Mouse (Mus musculus) forebrain, embryonic 16.5 days (tissue): ENCODE measurements around the gene Dhtkd1. TPM values are rescaled to one million over a fixed set of nuclear protein-coding genes. Genes with fewer than 3 reads are reported as not detected.
A peak's percentile ranks its signal among the peaks of the same experiment; 100 is the strongest.

Experiments
- ATAC-seq: fragments of 200-750 bp; cut with Nextera tagmentation; 2 replicates; pipeline ENCODE4 v1.8.0; 2017; ENCODE audit warnings: mild to moderate bottlenecking, moderate library complexity
- H3K27ac ChIP-seq: fragments of 300-500 bp; sonication (generic); 2 replicates; pipeline ENCODE4 v1.5.1; 2014; ENCODE audit warnings: low read length, control low read depth
- H3K27me3 ChIP-seq: fragments of 300-500 bp; sonication (generic); replicated peaks from 2 replicates; pipeline ENCODE4 v1.6.1; 2014; ENCODE audit warnings: low read length; ENCODE audit not compliant: control insufficient read depth, insufficient read depth
- H3K36me3 ChIP-seq: fragments of 300-500 bp; sonication (generic); 2 replicates; pipeline ENCODE4 v1.6.1; 2014; ENCODE audit not compliant: control insufficient read depth, insufficient read depth
- H3K4me1 ChIP-seq: fragments of 300-500 bp; sonication (generic); replicated peaks from 2 replicates; pipeline ENCODE4 v1.6.1; 2014; ENCODE audit warnings: low read length; ENCODE audit not compliant: control insufficient read depth, insufficient read depth
- H3K4me2 ChIP-seq: fragments of 300-500 bp; sonication (generic); 2 replicates; pipeline ENCODE4 v1.6.1; 2014; ENCODE audit warnings: mild to moderate bottlenecking, low read length, control low read depth
- H3K4me3 ChIP-seq: fragments of 300-500 bp; sonication (generic); replicated peaks from 2 replicates; pipeline ENCODE4 v1.5.1; 2014; ENCODE audit warnings: mild to moderate bottlenecking, low read length, control low read depth
- H3K9ac ChIP-seq: fragments of 300-500 bp; sonication (generic); replicated peaks from 2 replicates; pipeline ENCODE4 v1.6.1; 2014; ENCODE audit warnings: low read depth, low read length, control low read depth
- H3K9me3 ChIP-seq: fragments of 300-500 bp; sonication (generic); 2 replicates; pipeline ENCODE4 v1.6.1; 2016; ENCODE audit warnings: low read length; ENCODE audit not compliant: control insufficient read depth
- WGBS: fragments of 180-500 bp; shearing (Covaris S2); extraction: QIAGEN DNeasy Blood & Tissue Kit; methylation state at CpG from one replicate; pipeline ENCODE4 v1.1.7; 2014; 5-methylcytosine and 5-hydroxymethylcytosine counted together
- polyA plus RNA-seq: library from polyadenylated mRNA; unstranded; fragments of >200 nt; fragmentation: Nextera tagmentation; extraction: Ambion mirVana; gene quantifications from 2 replicates; pipeline ENCODE4 v1.2.1, GENCODE M21; 2015

Gene Dhtkd1
- polyA plus RNA-seq, 1 experiment from 2014 or later = 7.6 TPM

DNA sequence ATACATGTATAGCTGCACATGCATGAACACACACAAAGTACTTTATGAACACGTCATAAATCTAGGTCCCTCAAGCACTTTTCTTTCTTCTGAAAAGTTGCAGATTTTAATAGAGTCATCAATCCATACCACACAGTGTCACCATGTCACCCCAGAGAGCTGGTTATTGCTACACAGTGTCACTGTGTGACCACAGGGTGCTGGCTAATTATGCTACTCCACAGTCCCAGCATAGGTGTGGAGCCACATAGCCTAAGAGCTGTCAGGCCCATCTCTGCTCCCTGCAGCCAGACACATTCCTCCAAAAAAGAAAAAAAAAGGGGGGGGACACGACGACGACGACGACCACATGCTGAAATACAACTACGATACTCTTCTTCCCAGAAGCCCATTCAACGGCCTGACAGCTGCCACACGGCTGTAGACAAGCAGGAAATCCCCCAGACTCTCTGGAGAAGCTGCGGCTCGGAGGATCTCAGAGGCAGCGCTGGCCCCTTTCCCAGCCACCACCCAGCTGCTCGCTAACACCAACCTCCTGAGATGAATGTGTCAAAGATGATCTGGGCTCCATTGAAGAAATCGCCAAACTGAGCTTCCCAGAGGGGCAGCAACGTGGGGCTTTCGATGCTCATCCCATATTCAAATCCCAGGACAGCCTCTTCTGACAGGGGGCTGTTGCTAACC lies 31.2 kb downstream of the Dhtkd1 start:
- Histone ChIP-seq H3K27me3 (no peaks in the 10 kb centered on the region), H3K9ac (no peak overlapping the region), H3K9me3 (no peaks in the 10 kb centered on the region), H3K4me1 (no peaks in the 10 kb centered on the region; the same call in 1 of the 2 replicates), H3K36me3 (peaks cover 3% of the 10 kb centered on the region; the same call in 1 of the 2 replicates), H3K4me3 (no peak overlapping the region), H3K27ac (no peak overlapping the region), H3K4me2 (no peak overlapping the region)
- 51% methylated on average over 16 of the region's 16 CpGs for WGBS
- ATAC-seq = peak; percentile 61; the same call in 1 of the 2 replicates

DNA sequence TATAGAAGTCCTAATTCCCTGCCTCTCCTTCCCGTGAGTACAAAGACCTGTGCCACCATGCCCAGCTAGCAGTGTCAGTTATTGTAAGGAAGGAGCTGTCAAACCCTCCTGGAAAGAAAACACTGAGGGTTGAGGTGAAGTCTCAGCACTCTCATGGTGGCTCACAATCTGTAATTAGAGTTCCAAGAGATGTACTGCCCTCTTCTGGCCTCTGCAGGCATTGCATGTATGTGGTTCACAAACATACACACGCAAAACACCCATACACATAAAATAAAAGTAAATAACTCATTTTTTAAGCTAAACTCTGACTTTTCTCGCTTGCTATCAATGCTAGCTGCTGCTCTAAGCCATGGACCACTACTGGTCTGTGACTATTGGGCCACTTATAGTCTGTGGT lies 36.0 kb downstream of the Dhtkd1 start:
- Histone ChIP-seq H3K27ac (peak overlapping the region; percentile 73), H3K36me3 (no peaks in the 10 kb centered on the region; the same call in 1 of the 2 replicates), H3K4me3 (no peak overlapping the region), H3K9ac (no peak overlapping the region), H3K4me2 (no peak overlapping the region), H3K4me1 (peaks cover 2% of the 10 kb centered on the region; the same call in 1 of the 2 replicates), H3K27me3 (no peaks in the 10 kb centered on the region), H3K9me3 (no peaks in the 10 kb centered on the region)
- peak; percentile 49; the same call in 1 of the 2 replicates for ATAC-seq
- 53% methylated on average over 3 of the region's 3 CpGs for WGBS

DNA sequence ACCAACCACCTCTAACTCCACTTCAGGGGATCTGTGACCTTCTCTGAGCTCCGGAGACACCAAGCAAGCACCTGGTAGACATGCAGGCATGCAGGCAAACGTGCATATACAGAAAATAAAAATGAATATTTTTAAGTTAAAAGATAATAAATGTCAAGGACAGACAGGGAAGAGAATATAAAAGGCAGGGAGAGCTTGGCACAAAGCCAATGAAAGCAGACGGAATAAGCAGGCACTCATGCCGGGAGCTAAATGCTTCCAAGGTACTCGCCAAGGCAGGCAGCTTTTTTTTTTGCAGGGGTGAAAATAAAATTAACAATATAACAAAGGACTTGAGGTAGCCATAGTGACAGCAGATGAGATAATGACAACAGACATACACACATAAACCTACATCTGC lies 36.5 kb downstream of the Dhtkd1 start:
- Histone ChIP-seq H3K4me1 (peaks cover 2% of the 10 kb centered on the region; the same call in 1 of the 2 replicates), H3K9ac (no peak overlapping the region), H3K4me3 (no peak overlapping the region), H3K4me2 (no peak overlapping the region), H3K9me3 (no peaks in the 10 kb centered on the region), H3K27me3 (no peaks in the 10 kb centered on the region), H3K36me3 (no peaks in the 10 kb centered on the region; the same call in 1 of the 2 replicates), H3K27ac (peak overlapping the region; percentile 65)
- WGBS = 18% methylated on average over 5 of the region's 5 CpGs
- ATAC-seq = peak; percentile 77

- 49% methylated on average over 5 of the region's 5 CpGs for WGBS
These were observed 42.4 kb downstream of the Dhtkd1 start for GRCm38 (mm10) chr2:5900145-5900544.

DNA sequence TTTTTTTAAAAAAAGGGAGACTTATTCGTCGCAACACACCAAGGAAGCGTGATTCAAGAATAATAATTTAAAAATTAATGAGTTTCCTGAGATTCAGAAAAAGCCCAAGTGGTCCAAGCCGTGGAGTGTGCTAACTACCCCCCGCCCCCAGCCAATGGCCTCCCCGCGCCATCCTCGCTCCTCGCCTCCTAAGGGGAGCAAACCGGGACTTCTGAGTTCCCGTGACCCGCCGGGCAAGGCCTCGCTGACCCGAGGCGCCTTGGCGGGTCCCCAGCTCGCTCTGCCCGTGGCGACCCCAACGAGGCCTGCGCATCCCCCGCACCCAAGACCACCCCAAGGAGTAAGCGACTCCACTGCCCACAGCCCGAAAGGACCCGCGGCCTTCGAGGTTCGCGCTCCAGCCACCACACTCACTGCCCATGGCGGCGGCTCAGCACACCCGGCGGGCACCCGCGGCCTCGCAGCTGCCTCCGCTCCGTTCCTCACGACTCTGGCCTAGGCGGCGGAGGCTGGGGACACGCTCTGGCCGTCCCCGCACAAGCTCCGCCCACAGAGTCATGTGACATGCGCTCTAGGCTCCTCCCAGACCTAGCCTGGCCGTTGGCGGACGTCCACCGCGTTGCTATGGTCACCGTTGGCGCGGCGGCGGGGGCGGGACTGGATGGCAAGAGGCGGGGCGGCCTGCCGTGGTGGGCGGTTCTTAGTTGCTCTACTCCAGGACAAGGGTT lies 47.6 kb downstream of the Dhtkd1 start, which contains the start of gene Sec61a2:
Gene Sec61a2 (minus strand): TSS at position 590 of the 728 bp plus-strand sequence.
- Histone ChIP-seq H3K27ac (peak within 1 kb of the TSS; percentile 64; the same call in 1 of the 2 replicates), H3K9ac (peak within 1 kb of the TSS; percentile 93), H3K27me3 (no peaks in the 10 kb centered on the region), H3K4me1 (peaks cover 8% of the 10 kb centered on the region), H3K9me3 (no peaks in the 10 kb centered on the region), H3K4me2 (peak within 1 kb of the TSS; percentile 74), H3K4me3 (peak within 1 kb of the TSS; percentile 95), H3K36me3 (0 out of 2 replicates have a peak, but pooled peaks cover 2% of the 10 kb centered on the region)
- ATAC-seq = peak; percentile 99
- WGBS = under 1% methylated on average over 62 of the region's 62 CpGs

More at GRCm38 (mm10) chr2:5900145-5900544, 42.4 kb downstream of the Dhtkd1 start:
- Histone ChIP-seq H3K27me3 (no peaks in the 10 kb centered on the region), H3K4me1 (no peaks in the 10 kb centered on the region), H3K4me3 (no peak overlapping the region), H3K4me2 (no peak overlapping the region), H3K9me3 (no peaks in the 10 kb centered on the region), H3K9ac (no peak overlapping the region), H3K36me3 (no peaks in the 10 kb centered on the region), H3K27ac (no peak overlapping the region)
- no peak for ATAC-seq

DNA sequence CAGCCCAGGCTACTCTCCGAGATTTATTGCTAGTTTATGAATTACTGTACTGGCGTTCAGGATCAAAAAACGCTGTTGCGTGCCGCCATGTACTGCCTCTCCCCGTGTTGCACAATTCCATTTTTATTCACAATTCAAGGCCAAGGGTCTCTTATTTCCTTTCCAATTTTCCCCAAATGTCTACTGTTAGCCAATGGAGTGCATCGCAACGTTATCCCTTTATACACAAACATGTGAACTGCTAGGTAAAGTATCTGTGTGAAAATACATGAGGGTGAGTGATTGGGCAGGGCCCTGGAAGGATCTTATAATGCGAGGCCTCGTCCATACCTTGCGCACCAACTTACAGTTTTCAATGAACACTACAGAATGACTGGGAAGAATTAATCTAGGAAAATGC lies 48.3 kb downstream of the Dhtkd1 start:
- Histone ChIP-seq H3K27ac (no peak overlapping the region), H3K4me2 (peak overlapping the region; percentile 74), H3K36me3 (peaks cover 2% of the 10 kb centered on the region; the same call in 1 of the 2 replicates), H3K4me1 (peaks cover 8% of the 10 kb centered on the region), H3K9me3 (no peaks in the 10 kb centered on the region), H3K27me3 (no peaks in the 10 kb centered on the region), H3K4me3 (peak overlapping the region; percentile 95), H3K9ac (peak overlapping the region; percentile 93)
- WGBS = 40% methylated on average over 11 of the region's 11 CpGs
- 0 out of 2 replicates have a peak, but pooled peaks have one; percentile 14 for ATAC-seq

- H3K4me2 ChIP-seq = no peak overlapping the region
- H3K9me3 ChIP-seq = no peaks in the 10 kb centered on the region
- H3K27ac ChIP-seq = no peak overlapping the region
- 72% methylated on average over 2 of the region's 2 CpGs for WGBS
- no peak overlapping the region for H3K4me3 ChIP-seq
- no peak for ATAC-seq
- peaks cover 6% of the 10 kb centered on the region for H3K4me1 ChIP-seq
- peaks cover 21% of the 10 kb centered on the region for H3K36me3 ChIP-seq
- H3K9ac ChIP-seq = no peak overlapping the region
- no peaks in the 10 kb centered on the region for H3K27me3 ChIP-seq
These were observed 53.2 kb downstream of the Dhtkd1 start for GRCm38 (mm10) chr2:5889412-5889811.

DNA sequence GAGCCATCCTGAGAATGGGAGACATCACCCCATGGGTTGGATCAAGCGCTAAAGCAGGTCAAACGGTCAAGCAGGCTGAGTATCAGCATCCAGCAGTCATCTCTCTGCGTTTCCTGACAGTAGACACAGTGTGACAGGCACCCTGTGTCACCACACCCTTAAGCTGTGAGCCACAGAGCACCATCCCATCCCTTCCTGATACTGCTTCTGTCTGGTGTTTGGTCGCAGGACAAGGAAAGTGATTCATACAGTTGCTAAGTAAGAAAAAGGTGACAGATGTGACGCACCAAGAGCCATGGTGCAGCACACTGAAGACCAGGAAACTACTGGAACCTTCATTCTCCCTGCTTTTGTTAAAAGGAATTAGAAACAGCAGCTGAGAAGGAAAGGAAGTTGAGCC lies 53.7 kb downstream of the Dhtkd1 start:
- peaks cover 3% of the 10 kb centered on the region for H3K4me1 ChIP-seq
- H3K4me2 ChIP-seq = no peak overlapping the region
- no peak overlapping the region for H3K27ac ChIP-seq
- peaks cover 22% of the 10 kb centered on the region for H3K36me3 ChIP-seq
- H3K27me3 ChIP-seq = no peaks in the 10 kb centered on the region
- WGBS = 87% methylated on average over 5 of the region's 5 CpGs
- H3K9me3 ChIP-seq = no peaks in the 10 kb centered on the region
- H3K9ac ChIP-seq = no peak overlapping the region
- ATAC-seq = no peak
- H3K4me3 ChIP-seq = no peak overlapping the region

DNA sequence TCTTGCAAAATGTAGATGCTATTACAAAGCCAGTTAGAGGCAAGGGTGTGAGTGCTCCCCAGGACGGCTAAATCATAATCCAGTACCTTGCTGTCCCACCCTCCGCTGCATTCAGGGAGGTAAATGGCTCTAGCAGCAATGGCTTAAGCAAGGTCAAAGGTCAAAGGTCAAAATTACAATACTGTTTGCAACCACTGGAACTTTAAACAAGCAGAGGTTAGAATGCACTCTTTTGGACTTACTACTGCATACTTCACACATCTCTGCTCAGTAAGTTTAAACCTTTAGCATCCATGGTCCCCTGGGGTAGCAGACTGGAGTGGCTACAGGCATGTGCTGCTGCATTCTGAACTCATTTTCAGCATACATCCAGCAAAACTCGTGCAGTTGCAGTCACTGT lies 65.1 kb downstream of the Dhtkd1 start:
- Histone ChIP-seq H3K4me3 (no peak overlapping the region), H3K4me1 (no peaks in the 10 kb centered on the region), H3K27ac (no peak overlapping the region), H3K36me3 (peaks cover 48% of the 10 kb centered on the region), H3K4me2 (no peak overlapping the region), H3K27me3 (no peaks in the 10 kb centered on the region), H3K9ac (no peak overlapping the region), H3K9me3 (no peaks in the 10 kb centered on the region)
- 77% methylated on average over 3 of the region's 3 CpGs for WGBS
- no peak for ATAC-seq
